Mouse (Mus musculus) ES-E14 (cell line): ENCODE measurements around the gene Dclk3.

Source experiments
- HCFC1 ChIP-seq: IDR thresholded peaks from 2 replicates; pipeline ENCODE4 v1.6.1; 2012; ENCODE audit warnings: low read length, inconsistent platforms, borderline replicate concordance; ENCODE audit not compliant: insufficient read depth
- ZC3H11A ChIP-seq: IDR thresholded peaks from 2 replicates; pipeline ENCODE4 v1.6.1; 2012; ENCODE audit warnings: low read depth, mild to moderate bottlenecking, inconsistent platforms, low read length, borderline replicate concordance
- ZNF384 ChIP-seq: IDR thresholded peaks from 2 replicates; pipeline ENCODE4 v1.6.1; 2012; ENCODE audit warnings: low read depth, low read length, inconsistent platforms

DNA sequence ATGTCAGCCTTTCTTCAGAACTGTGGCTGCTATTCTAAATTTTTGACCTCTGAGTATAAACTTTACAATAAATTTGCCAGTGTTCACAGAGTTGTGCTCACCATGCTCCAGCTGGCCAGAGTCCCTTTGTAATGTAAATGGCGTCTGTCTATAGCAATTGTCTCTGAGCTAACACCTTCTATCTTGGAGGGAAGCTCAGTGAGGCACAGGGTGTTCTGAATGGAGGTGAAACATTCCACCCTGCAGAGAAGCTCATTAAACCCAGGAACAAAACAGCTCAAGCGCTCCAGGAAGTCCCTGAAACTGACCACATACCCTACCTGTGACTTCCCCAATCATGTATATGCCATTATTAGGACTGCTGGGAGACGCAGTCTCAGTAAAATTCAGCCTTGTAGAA lies 67.2 kb downstream of the Dclk3 start:
- no peak for TF ChIP-seq ZNF384
- TF ChIP-seq HCFC1: no peak
- no peak for TF ChIP-seq ZC3H11A
